Mouse (Mus musculus) heart, postnatal 4 days (tissue): ENCODE data around the gene Magea8. TPM values are rescaled to one million over a fixed set of nuclear protein-coding genes. Genes with fewer than 3 reads are reported as not detected.
"Not testable (repeated sequence)": the region's sequence is repeated elsewhere in the genome, so short reads cannot be mapped to it uniquely, and the experiment has no call there.

ENCODE experiments used
- DNase-seq: peaks from one replicate; pipeline ENCODE4 v3.0.0; 2021
- total RNA-seq, 2 experiments: library from RNA; stranded (reverse); gene quantifications; 2 replicates each; pipeline ENCODE4 v1.2.3; 2021

Gene Magea8
- total RNA-seq: not detected

DNA sequence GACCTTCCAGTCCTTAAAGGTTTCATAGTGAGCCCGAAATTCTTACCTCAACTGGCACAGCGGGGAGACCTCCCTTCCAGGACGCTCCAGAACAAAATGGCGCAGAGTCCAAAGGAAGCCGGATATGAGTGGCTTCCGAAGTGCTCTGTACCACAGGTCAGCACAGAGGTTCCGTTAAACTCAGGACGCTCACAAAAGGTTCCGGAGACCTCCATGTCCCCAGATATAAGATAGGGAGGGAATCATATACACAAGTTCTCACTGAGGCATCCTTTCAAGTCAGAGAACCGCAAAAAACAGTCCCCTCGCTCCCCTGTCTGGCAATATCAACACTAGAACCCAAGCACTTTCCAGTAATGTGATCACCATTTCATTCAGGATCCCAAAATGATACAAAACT, at the start of gene Magea8:
Magea8 (minus strand) TSS at position 101 of the 400 bp plus-strand sequence.
- DNase-seq: not testable (repeated sequence)

DNA sequence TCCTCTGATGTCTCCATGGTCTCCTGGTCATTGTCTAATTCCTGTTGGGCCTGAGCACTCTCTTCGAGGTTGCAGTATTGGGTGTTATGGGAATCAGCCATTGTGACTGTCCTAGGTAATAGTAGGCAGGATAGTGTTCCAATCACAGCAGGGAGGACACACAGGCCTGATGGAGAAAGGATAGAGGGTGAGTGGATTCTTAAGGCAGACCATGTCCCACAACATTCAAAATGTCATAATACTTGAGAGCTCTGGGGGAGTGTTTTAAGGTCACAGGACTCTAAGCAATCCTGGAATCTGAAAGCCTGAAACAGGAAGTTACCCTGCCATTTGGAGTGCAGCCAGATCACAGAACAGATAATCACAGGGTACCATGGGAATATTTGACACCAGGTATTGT, 46.2 kb downstream of the Magea8 start, which contains the start of gene Magea3:
Magea3 (minus strand) TSS at position 101 of the 400 bp plus-strand sequence.
- not testable (repeated sequence) for DNase-seq

DNA sequence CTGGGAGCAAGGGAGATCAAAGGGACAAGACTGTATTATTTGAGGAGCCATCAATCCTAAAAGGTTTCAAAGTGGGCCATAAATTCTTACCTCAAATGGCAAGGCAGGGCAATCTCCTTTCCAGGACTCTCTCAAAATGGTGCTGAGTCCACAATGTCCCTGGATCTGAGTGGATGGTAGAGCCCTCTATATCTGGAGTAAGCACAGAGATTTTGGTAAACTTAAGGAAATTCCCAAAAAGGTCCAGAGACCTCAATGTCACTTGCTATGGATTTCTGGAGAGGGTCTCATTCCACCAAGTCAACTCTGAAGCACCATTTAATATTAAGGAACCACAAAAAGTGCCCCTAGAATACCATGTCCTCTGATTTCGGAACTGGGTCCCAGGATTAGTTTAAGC, 59.8 kb downstream of the Magea8 start, which contains the start of gene Magea6:
Magea6 (minus strand) TSS at position 101 of the 400 bp plus-strand sequence.
- DNase-seq: not testable (repeated sequence)

Other genes with a start within 250 kb of the Magea8 start
- not detected for gene Cldn34b1, start 105.6 kb downstream of the Magea8 start, total RNA-seq
- not detected for gene Magea6, start 59.9 kb downstream of the Magea8 start, total RNA-seq
- not detected for gene Magea3, start 46.3 kb downstream of the Magea8 start, total RNA-seq
- gene Magea5, start 67.3 kb upstream of the Magea8 start, total RNA-seq: not detected
- gene Magea1, start 93.9 kb upstream of the Magea8 start, total RNA-seq: not detected
- not detected for gene Magea2, start 97.8 kb upstream of the Magea8 start, total RNA-seq
- not detected for gene Cldn34b2, start 132.6 kb upstream of the Magea8 start, total RNA-seq
- 10 to 100 TPM; 34.6 to 43.1 TPM for gene Sat1, start 220.6 kb upstream of the Magea8 start, total RNA-seq